Comparison of ENCODE assay signal across 8 mouse cellular contexts in genomic region chr5:115300035-115300744, GRCm38 (mm10). TPM values are rescaled to one million over a fixed set of nuclear protein-coding genes. Genes with fewer than 3 reads are reported as not detected.
A peak's percentile ranks its signal among the peaks of the same experiment; 100 is the strongest.
DNase-seq lines count a peak whose midpoint lies in the region; ATAC-seq and TF ChIP-seq lines count a peak whose summit lies in the region.

No protein-coding gene starts in this region.

- H3K36me3 ChIP-seq in C2C12 (ENCODE audit: control insufficient read depth, insufficient read depth), result peaks cover 44% of the 10 kb centered on the region
- peaks cover 38% of the 10 kb centered on the region for H3K36me3 ChIP-seq in embryonic facial prominence, embryonic 12.5 days
- H3K36me3 ChIP-seq in limb, embryonic 13.5 days, result peaks cover 40% of the 10 kb centered on the region
- H3K36me3 ChIP-seq in midbrain, embryonic 13.5 days, result peaks cover 34% of the 10 kb centered on the region
- H3K36me3 ChIP-seq in stomach, postnatal 0 days (ENCODE audit: control insufficient read depth, insufficient read depth, low read length), result peaks cover 10% of the 10 kb centered on the region

- peak; percentile 3 for TF ChIP-seq CTCF in C2C12 (IDR thresholded peaks at IDR 0.05; ENCODE audit: control insufficient read depth, insufficient read depth, insufficient read length)
- peak; percentile 69 for TF ChIP-seq CTCF in stomach, postnatal 0 days (IDR thresholded peaks at IDR 0.05; ENCODE audit: low read depth)

- ATAC-seq in embryonic facial prominence, embryonic 12.5 days (ENCODE audit: insufficient number of reproducible peaks, insufficient read depth, low FRiP score, low TSS enrichment), result no peak
- ATAC-seq in limb, embryonic 13.5 days (ENCODE audit: low FRiP score, low read depth), result peak; percentile 1; the same call in 1 of the 2 replicates
- peak; percentile 59; the same call in 1 of the 2 replicates for ATAC-seq in midbrain, embryonic 13.5 days
- peak; percentile 13 for ATAC-seq in stomach, postnatal 0 days (ENCODE audit: low FRiP score, low TSS enrichment)

- peak overlapping the region; percentile 76 for H3K4me3 ChIP-seq in C2C12 (ENCODE audit: insufficient read depth, poor library complexity, severe bottlenecking)
- H3K4me3 ChIP-seq in embryonic facial prominence, embryonic 12.5 days, result peak overlapping the region; percentile 96
- H3K4me3 ChIP-seq in limb, embryonic 13.5 days, result peak overlapping the region; percentile 71
- peak overlapping the region; percentile 91 for H3K4me3 ChIP-seq in midbrain, embryonic 13.5 days (replicated peaks)
- peak overlapping the region; percentile 87 for H3K4me3 ChIP-seq in stomach, postnatal 0 days (ENCODE audit: low read depth, low read length)

- peak overlapping the region; percentile 74 for H3K4me2 ChIP-seq in embryonic facial prominence, embryonic 12.5 days (replicated peaks)
- H3K4me2 ChIP-seq in limb, embryonic 13.5 days (replicated peaks), result peak overlapping the region; percentile 82
- peak overlapping the region; percentile 80 for H3K4me2 ChIP-seq in midbrain, embryonic 13.5 days (replicated peaks)
- H3K4me2 ChIP-seq in stomach, postnatal 0 days (replicated peaks; ENCODE audit: low read depth), result peak overlapping the region; percentile 63

- peaks cover 21% of the 10 kb centered on the region for H3K79me3 ChIP-seq in C2C12 (ENCODE audit: low read depth)

- H3K79me2 ChIP-seq in C2C12 (ENCODE audit: control insufficient read depth, insufficient read depth), result peaks cover 31% of the 10 kb centered on the region

- peak; percentile 3 for TF ChIP-seq EP300 in stomach, postnatal 0 days (optimal IDR thresholded peaks at IDR 0.05)

- H3K27me3 ChIP-seq in C2C12 (ENCODE audit: control insufficient read depth, insufficient read depth, insufficient read length), result no peaks in the 10 kb centered on the region
- H3K27me3 ChIP-seq in embryonic facial prominence, embryonic 12.5 days, result no peaks in the 10 kb centered on the region
- H3K27me3 ChIP-seq in limb, embryonic 13.5 days, result no peaks in the 10 kb centered on the region
- H3K27me3 ChIP-seq in midbrain, embryonic 13.5 days, result peaks cover 11% of the 10 kb centered on the region
- no peaks in the 10 kb centered on the region for H3K27me3 ChIP-seq in stomach, postnatal 0 days (ENCODE audit: control insufficient read depth, insufficient read depth, low read length)

- WGBS in embryonic facial prominence, embryonic 12.5 days, result under 1% methylated on average over 46 of the region's 46 CpGs
- WGBS in limb, embryonic 13.5 days, result under 1% methylated on average over 40 of the region's 46 CpGs
- WGBS in midbrain, embryonic 13.5 days, result under 1% methylated on average over 44 of the region's 46 CpGs
- WGBS in stomach, postnatal 0 days, result under 1% methylated on average over 46 of the region's 46 CpGs

- H3K27ac ChIP-seq in embryonic facial prominence, embryonic 12.5 days, result peak overlapping the region; percentile 96
- H3K27ac ChIP-seq in limb, embryonic 13.5 days, result peak overlapping the region; percentile 89
- H3K27ac ChIP-seq in midbrain, embryonic 13.5 days, result peak overlapping the region; percentile 95
- H3K27ac ChIP-seq in stomach, postnatal 0 days (replicated peaks), result peak overlapping the region; percentile 95

- peak; percentile 67 for DNase-seq in adrenal gland, postnatal 10 days
- DNase-seq in heart, adult 18-20 months, result peak; percentile 79
- peak; percentile 55 for DNase-seq in kidney, adult 11 months
- peak; percentile 78 for DNase-seq in stomach, postnatal 0 days (ENCODE audit: low spot score)

- H3K9me3 ChIP-seq in embryonic facial prominence, embryonic 12.5 days, result no peaks in the 10 kb centered on the region
- H3K9me3 ChIP-seq in limb, embryonic 13.5 days, result no peaks in the 10 kb centered on the region
- H3K9me3 ChIP-seq in midbrain, embryonic 13.5 days, result no peaks in the 10 kb centered on the region
- H3K9me3 ChIP-seq in stomach, postnatal 0 days (ENCODE audit: control insufficient read depth, low read length), result no peaks in the 10 kb centered on the region

- H3K9ac ChIP-seq in embryonic facial prominence, embryonic 12.5 days, result peak overlapping the region; percentile 84
- peak overlapping the region; percentile 87 for H3K9ac ChIP-seq in limb, embryonic 13.5 days
- peak overlapping the region; percentile 91 for H3K9ac ChIP-seq in midbrain, embryonic 13.5 days (replicated peaks)
- peak overlapping the region; percentile 82 for H3K9ac ChIP-seq in stomach, postnatal 0 days (ENCODE audit: low read length)

- peaks cover 22% of the 10 kb centered on the region for H3K4me1 ChIP-seq in embryonic facial prominence, embryonic 12.5 days
- peaks cover 24% of the 10 kb centered on the region for H3K4me1 ChIP-seq in limb, embryonic 13.5 days
- peaks cover 31% of the 10 kb centered on the region for H3K4me1 ChIP-seq in midbrain, embryonic 13.5 days (replicated peaks)
- H3K4me1 ChIP-seq in stomach, postnatal 0 days (replicated peaks; ENCODE audit: control insufficient read depth, insufficient read depth), result peaks cover 4% of the 10 kb centered on the region

- H3ac ChIP-seq in C2C12 (ENCODE audit: control insufficient read depth, insufficient read length, low read depth), result peak overlapping the region; percentile 87

TF ChIP-seq in C2C12, 6 proteins besides CTCF, POLR2A, EP300 and RAD21:
- no peak for TF ChIP-seq MAX (IDR thresholded peaks at IDR 0.05)
- TF ChIP-seq USF1 (IDR thresholded peaks at IDR 0.05; ENCODE audit: low read depth), result no peak
- TF ChIP-seq CEBPB (IDR thresholded peaks at IDR 0.05; ENCODE audit: low read depth), result no peak
- TF ChIP-seq FOSL1 (IDR thresholded peaks at IDR 0.05; ENCODE audit: insufficient read depth, low read length, poor library complexity, severe bottlenecking), result no peak
- no peak for TF ChIP-seq MYOG (IDR thresholded peaks at IDR 0.05; ENCODE audit: control insufficient read depth, extremely low read depth, insufficient read length)
- TF ChIP-seq MYOD1 (IDR thresholded peaks at IDR 0.05; ENCODE audit: control insufficient read depth, insufficient read length, low read depth), result no peak

RNA-seq across cellular contexts. Expression of gene Dynll1, which starts 0.6 kb away (rescaled TPM):
- 690 TPM for polyA plus RNA-seq in C2C12 (2012; fragmentation: generic; extraction: Trizol)
- total RNA-seq in adrenal gland, postnatal 10 days (2021), result 100 to 1,000 TPM; 243 to 258 TPM
- polyA plus RNA-seq in embryonic facial prominence, embryonic 12.5 days (2016; fragmentation: Nextera tagmentation; extraction: Ambion mirVana), result 1,589 and 1,712 TPM in 2 replicates
- total RNA-seq in heart, adult 18-20 months (2021), result 10 to 100 TPM; 95.3 to 98.8 TPM
- polyA plus RNA-seq in limb, embryonic 13.5 days (2015; fragmentation: Nextera tagmentation; extraction: Ambion mirVana), result 1,815 and 1,838 TPM in 2 replicates
- 1,401 and 1,414 TPM in 2 replicates for polyA plus RNA-seq in midbrain, embryonic 13.5 days (2015; fragmentation: Nextera tagmentation; extraction: Ambion mirVana)
- polyA plus RNA-seq in stomach, postnatal 0 days (2015; fragmentation: Nextera tagmentation; extraction: Ambion mirVana), result 1,661 and 1,792 TPM in 2 replicates

RNA-seq across cellular contexts. Expression of gene Coq5, which starts 20.7 kb away (rescaled TPM):
- 27.6 TPM for polyA plus RNA-seq in C2C12 (2012; fragmentation: generic; extraction: Trizol)
- total RNA-seq in adrenal gland, postnatal 10 days (2021), result 100 to 1,000 TPM in 1 of 2 experiments, 10 to 100 TPM in 1; 90.7 to 114 TPM
- polyA plus RNA-seq in embryonic facial prominence, embryonic 12.5 days (2016; fragmentation: Nextera tagmentation; extraction: Ambion mirVana), result 45.5 and 46.2 TPM in 2 replicates
- 100 to 1,000 TPM; 150 to 174 TPM for total RNA-seq in heart, adult 18-20 months (2021)
- 41.8 and 43.6 TPM in 2 replicates for polyA plus RNA-seq in limb, embryonic 13.5 days (2015; fragmentation: Nextera tagmentation; extraction: Ambion mirVana)
- polyA plus RNA-seq in midbrain, embryonic 13.5 days (2015; fragmentation: Nextera tagmentation; extraction: Ambion mirVana), result 51.8 and 56.8 TPM in 2 replicates
- 32.6 and 32.9 TPM in 2 replicates for polyA plus RNA-seq in stomach, postnatal 0 days (2015; fragmentation: Nextera tagmentation; extraction: Ambion mirVana)

RNA-seq across cellular contexts. Expression of gene Srsf9, which starts 26.8 kb away (rescaled TPM):
- polyA plus RNA-seq in C2C12 (2012; fragmentation: generic; extraction: Trizol), result 113 TPM
- total RNA-seq in adrenal gland, postnatal 10 days (2021), result 10 to 100 TPM; 67.1 to 70.7 TPM
- 418 and 420 TPM in 2 replicates for polyA plus RNA-seq in embryonic facial prominence, embryonic 12.5 days (2016; fragmentation: Nextera tagmentation; extraction: Ambion mirVana)
- total RNA-seq in heart, adult 18-20 months (2021), result 10 to 100 TPM; 18.2 to 19.2 TPM
- polyA plus RNA-seq in limb, embryonic 13.5 days (2015; fragmentation: Nextera tagmentation; extraction: Ambion mirVana), result 314 and 331 TPM in 2 replicates
- 193 and 203 TPM in 2 replicates for polyA plus RNA-seq in midbrain, embryonic 13.5 days (2015; fragmentation: Nextera tagmentation; extraction: Ambion mirVana)
- polyA plus RNA-seq in stomach, postnatal 0 days (2015; fragmentation: Nextera tagmentation; extraction: Ambion mirVana), result 121 and 129 TPM in 2 replicates

RNA-seq across cellular contexts. Expression of gene Rnf10, which starts 27.5 kb away (rescaled TPM):
- 194 TPM for polyA plus RNA-seq in C2C12 (2012; fragmentation: generic; extraction: Trizol)
- 100 to 1,000 TPM; 228 to 254 TPM for total RNA-seq in adrenal gland, postnatal 10 days (2021)
- polyA plus RNA-seq in embryonic facial prominence, embryonic 12.5 days (2016; fragmentation: Nextera tagmentation; extraction: Ambion mirVana), result 184 and 187 TPM in 2 replicates
- 100 to 1,000 TPM; 373 to 434 TPM for total RNA-seq in heart, adult 18-20 months (2021)
- polyA plus RNA-seq in limb, embryonic 13.5 days (2015; fragmentation: Nextera tagmentation; extraction: Ambion mirVana), result 141 and 144 TPM in 2 replicates
- 146 and 160 TPM in 2 replicates for polyA plus RNA-seq in midbrain, embryonic 13.5 days (2015; fragmentation: Nextera tagmentation; extraction: Ambion mirVana)
- polyA plus RNA-seq in stomach, postnatal 0 days (2015; fragmentation: Nextera tagmentation; extraction: Ambion mirVana), result 84.0 and 93.0 TPM in 2 replicates

RNA-seq across cellular contexts. Expression of gene Gatc, which starts 40.8 kb away (rescaled TPM):
- polyA plus RNA-seq in C2C12 (2012; fragmentation: generic; extraction: Trizol), result 9.3 TPM
- 10 to 100 TPM; 19.1 to 20.1 TPM for total RNA-seq in adrenal gland, postnatal 10 days (2021)
- 29.0 and 30.0 TPM in 2 replicates for polyA plus RNA-seq in embryonic facial prominence, embryonic 12.5 days (2016; fragmentation: Nextera tagmentation; extraction: Ambion mirVana)
- 10 to 100 TPM; 17.2 to 18.0 TPM for total RNA-seq in heart, adult 18-20 months (2021)
- 25.7 and 28.3 TPM in 2 replicates for polyA plus RNA-seq in limb, embryonic 13.5 days (2015; fragmentation: Nextera tagmentation; extraction: Ambion mirVana)
- 34.2 and 37.0 TPM in 2 replicates for polyA plus RNA-seq in midbrain, embryonic 13.5 days (2015; fragmentation: Nextera tagmentation; extraction: Ambion mirVana)
- polyA plus RNA-seq in stomach, postnatal 0 days (2015; fragmentation: Nextera tagmentation; extraction: Ambion mirVana), result 12.9 and 14.7 TPM in 2 replicates
